Mouse (Mus musculus): ENCODE measurements around the gene Ift57.

The Ift57 gene

DNA sequence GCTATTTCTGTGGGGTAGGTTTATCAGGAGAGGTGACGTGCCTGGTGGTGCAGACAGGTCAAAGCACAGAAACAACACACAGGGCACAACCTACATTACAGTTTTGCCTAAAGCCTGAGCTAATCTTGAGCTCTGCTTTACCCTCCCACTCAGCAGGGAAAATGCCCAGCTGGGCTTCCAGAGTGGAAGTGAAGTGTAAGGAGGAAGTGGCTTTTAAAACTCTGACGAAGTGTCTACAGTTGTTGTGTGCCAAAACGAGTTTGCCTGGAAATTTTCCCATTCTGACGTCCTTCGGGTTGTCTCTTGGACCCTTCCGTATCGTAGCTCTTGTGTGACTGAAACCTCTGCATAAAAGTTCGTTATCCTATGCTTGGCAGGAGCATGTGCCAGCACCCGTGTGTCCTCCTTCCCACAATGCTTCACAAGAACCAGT lies 93.4 kb downstream of the Ift57 start:
- no peak for DNase-seq (ENCODE audit: low read depth, low spot score)

DNA sequence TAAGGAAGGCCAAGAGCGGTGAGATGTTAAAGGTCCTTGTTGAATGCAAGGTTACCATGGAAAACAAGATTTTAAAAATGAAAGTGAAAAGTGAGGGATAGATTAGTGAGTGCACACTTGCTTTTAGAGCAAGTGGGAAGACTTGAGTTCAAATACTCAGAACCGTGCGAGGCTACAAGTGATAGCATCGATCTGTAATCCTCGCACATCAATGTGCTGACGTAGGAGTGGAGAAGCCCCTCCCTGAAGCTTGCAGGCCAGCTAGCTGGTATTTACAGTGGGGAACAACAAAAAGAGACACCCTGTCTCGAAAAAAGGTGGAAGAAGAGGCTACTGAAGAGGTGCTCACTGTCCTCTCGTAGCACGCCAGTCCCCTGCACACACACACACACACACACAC lies 94.6 kb downstream of the Ift57 start:
- DNase-seq (ENCODE audit: low read depth, low spot score): no peak

DNA sequence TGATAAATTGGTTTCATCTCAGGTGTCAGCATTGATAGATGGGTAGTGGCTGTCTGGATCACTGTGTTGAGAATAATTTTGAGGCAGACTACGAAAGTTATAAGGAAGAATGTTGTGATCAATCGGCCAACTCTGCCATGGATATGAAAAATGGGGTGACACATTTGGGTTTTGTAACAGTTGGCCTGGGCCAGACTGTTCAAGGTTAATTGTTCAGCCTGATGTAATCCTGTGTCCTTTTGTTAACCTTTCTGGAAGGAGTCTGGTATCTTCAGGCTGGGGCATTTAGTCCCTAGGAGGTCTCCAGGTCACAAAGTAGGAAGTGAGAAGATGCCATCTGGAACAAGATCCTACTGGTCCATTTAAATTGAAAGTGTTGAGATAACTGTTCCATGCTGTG lies 97.2 kb downstream of the Ift57 start:
- no peak for DNase-seq (ENCODE audit: low read depth, low spot score)

DNA sequence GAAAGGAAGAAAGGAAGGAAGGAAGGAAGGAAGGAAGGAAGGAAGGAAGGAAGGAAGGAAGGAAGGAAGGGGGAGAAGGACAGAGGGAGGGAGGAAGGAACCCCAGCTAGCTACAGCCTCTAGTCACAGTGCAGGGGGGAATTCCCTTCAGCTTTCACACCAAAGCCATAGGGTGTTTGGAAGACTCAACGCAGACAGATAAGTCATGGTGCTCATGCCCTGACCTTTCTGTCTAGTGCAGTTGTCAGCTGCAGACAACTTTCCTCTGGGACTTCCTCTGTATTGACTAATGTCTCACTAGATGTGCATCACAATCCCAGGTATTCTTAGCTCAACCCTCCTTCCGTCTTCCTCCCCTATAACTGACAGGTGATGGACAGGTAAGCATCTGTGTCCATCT lies 97.9 kb downstream of the Ift57 start:
- DNase-seq (ENCODE audit: low read depth, low spot score): no peak

DNA sequence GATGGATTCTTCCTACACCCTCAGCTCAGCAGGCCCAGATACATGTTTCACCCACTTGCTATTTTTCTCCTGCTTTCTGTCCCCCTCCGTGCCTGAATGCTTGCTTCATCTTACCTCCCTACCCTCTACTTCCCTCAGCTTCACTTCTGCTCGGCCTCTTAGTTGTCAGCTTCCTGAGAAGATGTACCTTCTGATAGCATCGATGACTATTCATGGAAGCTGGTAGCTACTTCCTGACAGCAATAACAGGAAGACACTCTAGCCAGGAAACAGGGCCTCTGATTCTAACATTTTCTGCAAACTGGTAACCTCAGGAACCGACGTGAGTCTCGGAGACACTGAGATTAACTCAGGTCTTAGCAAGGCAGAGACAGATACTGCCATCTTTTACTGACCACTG lies 99.8 kb downstream of the Ift57 start:
- no peak for DNase-seq (ENCODE audit: low read depth, low spot score)

DNA sequence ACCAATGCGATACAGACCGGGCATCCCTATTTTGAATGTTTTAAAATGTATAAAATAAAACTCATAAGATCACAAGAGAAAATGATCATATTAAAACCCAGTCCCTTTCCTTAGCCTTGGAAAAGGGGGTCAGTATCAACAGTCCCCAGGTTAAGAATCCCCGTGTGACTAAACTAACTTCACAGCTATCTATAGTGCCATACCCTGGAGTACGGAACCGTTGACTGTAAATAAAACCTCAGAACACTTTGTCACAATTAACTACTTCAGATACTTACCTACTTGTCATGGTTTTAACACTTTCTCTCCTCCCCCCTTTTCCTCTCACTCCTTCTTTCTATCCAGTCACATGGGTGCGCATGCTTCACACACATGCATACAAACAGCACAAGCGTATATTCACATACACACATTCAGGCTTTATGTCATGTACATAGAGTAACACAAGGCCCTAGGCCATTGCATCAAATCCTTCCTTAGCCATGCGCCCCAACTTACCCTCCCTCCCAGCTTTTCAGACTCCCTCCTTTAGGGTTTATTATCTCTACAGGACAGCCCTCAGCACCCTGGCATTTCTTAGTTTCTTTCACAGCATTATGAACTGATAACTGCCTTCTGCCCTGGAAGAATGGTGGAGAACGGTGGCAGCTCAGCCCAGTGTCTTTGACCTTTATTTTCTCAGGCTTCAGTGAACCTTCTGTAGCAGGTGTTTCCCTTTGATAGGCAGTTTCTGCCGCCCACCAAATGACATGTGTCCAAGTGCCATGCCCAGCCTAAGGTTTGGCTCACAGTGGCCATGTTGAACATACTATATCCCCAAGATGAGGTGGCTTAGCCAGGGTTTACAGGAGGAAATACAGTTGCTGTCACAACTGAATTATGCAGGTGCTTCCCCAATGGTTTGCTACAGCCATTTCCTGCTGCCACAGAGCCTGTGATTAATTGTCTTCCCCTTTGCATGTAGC lies 100.8 kb downstream of the Ift57 start, which contains the start of gene Cd47:
Gene Cd47, plus strand, starts transcription at position 937 of the 965 bp plus-strand sequence.
- no peak for DNase-seq (ENCODE audit: low read depth, low spot score)

DNA sequence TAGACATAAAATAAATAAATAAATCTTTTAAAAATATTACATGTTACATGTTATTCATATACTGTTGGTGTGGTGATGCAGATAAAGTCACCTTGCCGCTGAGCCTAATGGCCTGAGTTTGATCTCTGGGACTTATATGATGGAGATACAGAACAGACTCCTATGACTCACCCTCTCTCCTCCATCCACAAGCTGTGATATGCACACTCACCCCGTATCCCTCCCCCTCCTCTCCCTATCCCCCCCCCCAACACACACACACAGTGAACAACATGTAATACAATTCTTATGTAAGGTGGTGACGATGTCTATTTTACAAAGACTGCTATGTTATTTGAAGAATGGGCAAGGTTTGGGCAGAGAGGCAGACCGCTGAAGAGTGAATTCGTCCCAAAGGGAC lies 102.0 kb downstream of the Ift57 start:
- no peak for DNase-seq (ENCODE audit: low read depth, low spot score)

DNA sequence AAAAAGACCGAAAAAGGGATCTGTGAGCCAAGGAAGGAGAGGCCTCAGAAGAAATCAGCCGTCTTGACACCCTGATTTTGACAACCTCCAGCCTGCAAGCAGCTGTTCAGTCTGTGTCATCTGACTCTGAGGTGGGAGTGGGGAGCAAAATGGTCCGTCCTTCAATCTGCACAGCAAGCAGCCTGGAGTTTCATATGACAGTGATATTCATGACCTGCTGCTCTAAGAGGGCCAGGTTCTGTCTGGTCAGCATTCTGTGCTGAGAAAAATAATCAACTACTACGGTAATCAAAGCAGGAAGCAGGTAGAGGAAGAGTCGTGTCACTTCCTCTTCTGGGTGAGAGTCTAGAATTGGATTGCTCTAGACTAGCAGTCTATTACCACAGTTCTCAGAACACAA lies 102.4 kb downstream of the Ift57 start:
- DNase-seq (ENCODE audit: low read depth, low spot score): no peak

DNA sequence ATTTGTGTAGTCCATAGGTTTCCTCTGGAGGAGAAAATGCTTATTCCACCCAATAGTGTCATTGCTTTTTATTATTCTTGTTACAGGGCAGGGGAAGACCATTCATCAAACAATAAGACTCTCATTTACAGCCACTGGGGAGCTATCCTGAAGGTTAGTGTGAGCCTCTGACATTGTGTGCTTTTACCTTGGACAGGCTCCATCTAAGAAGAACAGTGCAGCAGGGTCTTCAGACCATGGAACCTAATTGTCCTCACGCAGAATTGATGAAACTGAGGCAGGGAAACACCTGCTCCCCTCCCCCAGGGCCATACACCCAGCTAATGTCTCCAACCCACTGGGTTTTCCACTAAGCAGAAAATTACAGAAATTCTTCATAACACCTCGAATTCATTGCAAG lies 104.0 kb downstream of the Ift57 start:
- no peak for DNase-seq (ENCODE audit: low read depth, low spot score)

DNA sequence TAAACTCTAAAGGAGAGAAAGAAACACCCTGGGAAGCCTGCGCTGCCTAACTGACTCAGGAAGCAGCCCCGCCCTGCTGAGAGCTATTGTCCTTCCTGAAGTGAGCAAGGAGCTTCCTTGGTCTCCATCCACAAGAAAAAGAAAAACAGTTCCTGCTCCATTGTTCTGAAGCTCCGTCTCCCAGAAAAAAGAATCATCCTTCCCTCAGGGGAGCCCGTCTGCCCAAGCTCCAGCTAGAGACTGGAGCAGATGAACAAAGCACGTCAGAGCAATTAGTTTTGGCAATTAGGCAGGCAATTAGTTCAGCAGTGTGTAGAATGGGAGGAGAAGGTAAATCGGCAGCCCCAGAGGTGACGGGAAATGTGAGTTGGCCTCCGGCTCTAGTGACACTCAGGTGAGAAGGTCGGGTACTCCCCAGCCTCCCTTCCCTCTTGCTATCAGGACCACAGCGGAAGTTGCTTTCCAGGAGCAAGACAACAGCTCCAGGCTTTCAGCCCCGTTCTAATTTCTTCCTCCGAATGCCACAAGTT lies 105.0 kb downstream of the Ift57 start:
- DNase-seq (ENCODE audit: low read depth, low spot score): no peak

DNA sequence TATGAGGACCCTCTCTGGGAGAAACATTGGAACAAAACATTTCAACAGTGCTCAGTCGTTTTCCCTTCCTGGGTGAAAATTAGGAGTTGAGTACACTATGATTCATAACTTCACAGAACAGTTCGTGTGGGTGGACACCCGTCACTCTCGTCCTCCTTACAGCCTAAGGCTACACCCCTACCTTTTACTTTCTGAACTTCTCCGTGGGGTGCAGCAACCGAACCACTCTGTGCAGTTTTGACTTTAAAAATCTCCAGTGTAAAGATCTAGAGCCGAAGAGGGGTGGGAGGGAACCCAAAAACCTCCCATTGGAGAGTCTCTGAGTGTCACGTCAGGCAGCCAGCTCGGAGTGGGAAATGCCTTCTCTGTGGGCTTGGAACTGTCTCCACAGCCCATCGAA lies 107.9 kb downstream of the Ift57 start:
- DNase-seq (ENCODE audit: low read depth, low spot score): no peak

DNA sequence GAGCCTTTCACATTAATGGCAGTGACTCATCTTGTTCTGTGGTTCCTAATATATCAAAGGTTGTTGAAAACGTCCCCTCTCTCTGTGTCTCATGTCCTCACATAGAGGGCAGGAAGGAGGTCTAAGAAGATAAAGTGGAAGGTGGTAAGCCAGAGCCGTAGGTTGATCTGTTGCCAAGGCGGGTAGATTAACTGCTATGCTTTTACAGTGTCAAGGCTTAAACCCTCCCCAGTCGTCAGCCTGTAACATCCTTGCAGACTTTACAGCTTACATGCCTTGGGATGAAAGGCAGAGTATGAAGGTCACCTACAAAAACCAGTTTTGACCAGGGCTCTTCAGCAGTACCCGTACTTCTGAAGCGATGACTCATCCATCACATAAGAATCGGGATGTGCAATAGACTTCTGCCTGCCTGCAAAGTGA lies 108.4 kb downstream of the Ift57 start:
- DNase-seq (ENCODE audit: low read depth, low spot score): no peak

DNA sequence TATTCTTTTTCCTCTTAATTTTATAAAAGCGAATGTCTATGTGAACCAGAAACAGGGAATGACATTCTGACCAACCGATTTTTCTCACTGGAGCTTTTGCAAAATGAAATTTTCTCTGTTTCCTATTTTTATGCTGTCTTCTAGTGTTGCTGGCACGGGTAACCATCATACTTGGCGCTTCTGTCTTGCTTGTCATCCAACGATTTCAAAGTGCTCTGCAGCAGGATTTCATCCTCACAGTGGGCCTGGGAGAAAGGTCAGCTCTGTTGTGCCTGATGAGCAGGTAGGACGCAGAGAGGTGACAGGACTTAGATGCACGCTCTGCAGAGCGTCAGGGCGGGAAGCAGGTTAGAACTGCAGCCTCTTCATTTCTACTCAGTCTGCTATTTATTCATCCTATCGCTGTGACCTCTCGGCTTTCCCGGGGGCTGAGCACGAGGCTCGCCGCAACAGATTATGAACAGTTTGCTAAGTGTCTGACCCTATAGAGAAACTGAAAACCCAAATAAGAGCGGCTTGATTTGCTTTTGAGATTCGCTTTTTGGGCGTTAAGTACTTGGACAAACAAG lies 108.9 kb downstream of the Ift57 start:
- no peak for DNase-seq (ENCODE audit: low read depth, low spot score)

DNA sequence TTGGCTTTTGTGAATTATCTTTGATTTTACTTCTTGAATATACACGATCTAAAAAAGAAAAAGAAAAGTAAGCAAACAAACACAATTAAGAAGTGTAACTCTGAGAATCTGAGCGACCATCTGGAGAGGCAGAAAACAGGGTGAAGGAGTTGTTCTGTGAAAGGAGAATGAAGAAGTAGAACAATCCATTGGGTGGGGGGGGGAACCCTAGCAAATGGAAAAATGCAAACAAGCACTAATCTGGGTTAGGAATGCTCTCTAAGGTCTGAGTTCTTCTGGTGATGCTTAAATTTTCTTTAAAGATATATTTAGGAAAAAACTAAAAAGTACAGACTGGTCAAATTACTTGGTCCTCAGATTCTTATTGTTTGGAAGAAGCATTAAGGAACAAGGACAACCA lies 112.9 kb downstream of the Ift57 start:
- no peak for DNase-seq (ENCODE audit: low read depth, low spot score)

DNA sequence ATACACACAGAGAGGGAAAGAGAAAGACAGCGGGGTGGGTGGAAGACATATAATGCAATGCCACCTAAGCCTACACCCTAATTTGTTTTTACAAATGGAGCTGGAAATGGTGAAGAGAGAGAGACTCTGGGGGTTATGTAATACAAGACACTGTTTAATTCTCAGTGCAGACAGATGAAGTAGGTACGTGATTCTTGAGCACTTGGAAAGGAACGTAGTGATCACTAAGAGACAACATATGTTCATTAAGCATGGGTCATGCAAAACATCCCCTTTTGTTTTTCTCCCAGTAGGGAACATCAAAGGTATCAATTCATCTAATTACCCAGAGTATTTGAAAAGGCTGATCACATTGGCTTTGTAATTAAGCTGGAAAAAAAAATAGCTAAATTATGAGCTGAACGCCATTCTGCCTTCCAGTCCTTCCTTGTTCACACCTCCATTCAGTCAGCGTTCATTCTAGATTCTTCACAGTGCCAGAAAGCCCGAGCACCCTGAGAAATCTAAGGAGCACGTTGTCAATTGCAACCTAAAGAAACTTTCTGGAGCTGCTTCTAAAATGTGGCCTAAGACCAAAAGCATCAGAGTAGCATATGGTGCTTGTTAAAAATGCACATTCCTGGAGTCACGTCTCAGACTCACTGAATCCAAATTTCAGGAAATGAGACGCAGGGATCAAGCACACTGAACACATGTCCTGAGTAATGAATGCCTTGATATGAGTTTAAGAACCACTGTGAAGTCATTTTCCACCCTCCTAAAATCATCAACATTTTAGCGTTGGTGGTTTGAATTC lies 114.0 kb downstream of the Ift57 start:
- peak; percentile 73 for DNase-seq (ENCODE audit: low read depth, low spot score)

DNA sequence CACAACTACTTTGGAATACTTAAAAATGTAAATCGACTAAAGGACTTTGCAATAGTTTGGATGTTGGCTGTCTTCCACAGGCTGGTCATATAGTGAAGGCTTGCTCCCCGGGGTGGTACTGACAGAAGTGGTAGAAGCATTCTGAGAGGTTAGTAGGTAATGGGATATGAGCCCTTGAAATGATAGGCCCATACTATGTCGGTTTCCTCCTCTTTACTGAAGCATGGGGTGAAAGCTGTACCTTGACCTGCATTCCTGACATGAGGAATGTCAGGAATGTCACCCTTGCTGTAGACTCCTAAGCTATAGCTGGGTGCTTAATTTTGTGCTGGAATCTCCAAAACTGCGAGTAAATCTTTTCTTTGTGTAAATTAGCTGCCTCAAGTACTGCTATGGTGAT lies 115.4 kb downstream of the Ift57 start:
- DNase-seq (ENCODE audit: low read depth, low spot score): peak; percentile 53
